Mouse (Mus musculus) right cerebral cortex, postnatal 36 days (tissue): ENCODE measurements at regions not wholly inside any gene's neighbourhood (a gene's known extent, or its start where the extent isn't known, plus 50 kb on each side); places are given as distances from the start of the nearest gene placed in this dataset.

Experiments used
- DNase-seq, 2 experiments: peaks; one replicate each; pipeline ENCODE4 v3.0.0; 2022; ENCODE audit warnings: low spot score in 2 of 2, mixed read lengths in 1 of 2

GRCm38 (mm10) chr10:44945205-44945725 lies 121.7 kb upstream of the Prep start:
- DNase-seq = no peak

GRCm38 (mm10) chr10:44939403-44939802 lies 127.6 kb upstream of the Prep start:
- no peak for DNase-seq

GRCm38 (mm10) chr10:44936976-44937500 lies 130.0 kb upstream of the Prep start:
- DNase-seq = no peak

GRCm38 (mm10) chr10:44930796-44931195 lies 136.2 kb upstream of the Prep start:
- DNase-seq = no peak

- no peak for DNase-seq
Measured at GRCm38 (mm10) chr10:44913751-44914388, 153.1 kb upstream of the Prep start.

GRCm38 (mm10) chr10:44904520-44904919 lies 162.5 kb upstream of the Prep start:
- DNase-seq = no peak

- DNase-seq = no peak
Measured at GRCm38 (mm10) chr10:44901203-44901602, 165.8 kb upstream of the Prep start.

- DNase-seq = no peak
Measured at GRCm38 (mm10) chr10:44892124-44892523, 174.9 kb upstream of the Prep start.

- no peak for DNase-seq
Measured at GRCm38 (mm10) chr10:44887081-44887683, 179.8 kb upstream of the Prep start.

GRCm38 (mm10) chr10:44881967-44882366 lies 185.0 kb upstream of the Prep start:
- DNase-seq = no peak

- DNase-seq = no peak
Measured at GRCm38 (mm10) chr10:44877076-44877663, 189.8 kb upstream of the Prep start.

- peak; percentile 5 to 11 for DNase-seq
Measured at GRCm38 (mm10) chr10:44873642-44874285, 193.2 kb upstream of the Prep start.

GRCm38 (mm10) chr10:44864191-44864747 lies 202.7 kb upstream of the Prep start:
- no peak for DNase-seq

- DNase-seq = no peak
Measured at GRCm38 (mm10) chr10:44862360-44862674, 204.7 kb upstream of the Prep start.

GRCm38 (mm10) chr10:44861671-44862359 lies 205.2 kb upstream of the Prep start:
- DNase-seq = no peak

GRCm38 (mm10) chr10:44857444-44857843 lies 209.6 kb upstream of the Prep start:
- no peak for DNase-seq

- DNase-seq = no peak
Measured at GRCm38 (mm10) chr10:44854109-44854508, 212.9 kb upstream of the Prep start.

- DNase-seq = no peak
Measured at GRCm38 (mm10) chr10:44849016-44849415, 218.0 kb upstream of the Prep start.

- no peak for DNase-seq
Measured at GRCm38 (mm10) chr10:44846765-44847164, 220.2 kb upstream of the Prep start.

GRCm38 (mm10) chr10:44846149-44846548 lies 220.9 kb upstream of the Prep start:
- no peak for DNase-seq

GRCm38 (mm10) chr10:44840449-44840848 lies 226.6 kb upstream of the Prep start:
- DNase-seq = no peak

- DNase-seq = no peak
Measured at GRCm38 (mm10) chr10:44832455-44832854, 234.5 kb upstream of the Prep start.
